Mouse (Mus musculus) cerebellum, adult 18-20 months (tissue): ENCODE measurements around the gene Anxa4.

Experiments used
- DNase-seq, 2 experiments: peaks; one replicate each; pipeline ENCODE4 v3.0.0; 2021

Gene Anxa4

GRCm38 (mm10) chr6:86793021-86793815 lies at the start of gene Anxa4:
TSS of gene Anxa4 (minus strand) at chr6:86793584.
- DNase-seq: peak; percentile 44 to 45

GRCm38 (mm10) chr6:86841949-86842348 lies 48.6 kb upstream of the Anxa4 start:
- no peak for DNase-seq

- no peak for DNase-seq
Observed at GRCm38 (mm10) chr6:86839089-86839488, 45.7 kb upstream of the Anxa4 start.

DNA sequence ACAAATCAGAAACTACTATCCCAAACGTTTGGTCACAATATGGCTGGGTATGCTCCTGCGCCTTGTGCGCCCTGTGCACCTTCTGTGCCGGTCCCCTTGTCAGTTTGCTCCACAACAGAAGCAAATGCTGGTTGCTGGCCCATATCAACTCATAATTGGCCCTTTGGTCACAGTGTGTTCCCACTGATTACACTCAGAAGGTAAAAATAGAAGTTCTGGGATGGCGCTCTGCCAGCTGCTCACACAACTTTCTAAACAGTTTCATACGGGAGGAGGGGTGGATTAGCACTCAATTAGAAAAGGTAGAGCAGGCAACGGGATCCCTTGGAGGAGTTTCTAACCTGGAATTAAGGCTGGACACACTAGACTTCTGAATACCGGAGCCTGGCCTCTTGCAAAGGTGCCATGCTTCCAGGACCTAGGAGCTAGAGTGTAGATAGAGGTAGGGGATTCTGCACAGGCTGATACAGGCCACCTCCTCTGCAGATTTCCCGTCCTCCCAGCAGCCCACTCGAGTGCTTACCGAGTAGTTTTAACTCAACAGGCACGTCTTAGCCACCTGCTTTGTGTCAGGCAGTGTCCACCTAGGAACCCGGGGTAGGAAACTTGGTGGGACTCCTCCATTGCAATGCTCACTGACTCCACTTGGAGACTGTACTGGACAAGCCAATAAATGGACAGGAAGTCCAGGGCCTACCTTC lies 39.6 kb upstream of the Anxa4 start:
- no peak for DNase-seq

- no peak for DNase-seq
Observed at GRCm38 (mm10) chr6:86830738-86831500, 37.5 kb upstream of the Anxa4 start.

DNA sequence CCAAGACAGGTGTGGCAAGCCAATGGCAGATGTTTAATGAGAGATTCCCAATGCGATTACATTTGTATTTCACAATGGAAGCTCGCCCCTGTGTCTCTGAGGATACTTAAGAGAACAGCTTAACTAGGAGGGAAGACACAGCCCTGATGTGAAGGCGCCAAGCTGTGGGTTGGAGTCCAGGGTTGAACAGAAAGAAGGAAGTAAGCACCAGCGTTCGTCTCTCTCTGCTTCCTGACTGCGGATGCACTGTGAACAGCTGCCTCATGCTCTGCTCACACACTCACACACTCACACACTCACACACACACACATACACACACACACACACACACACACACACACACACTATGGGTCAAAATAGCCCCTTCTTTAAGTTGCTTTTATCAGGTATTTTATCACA lies 36.4 kb upstream of the Anxa4 start:
- DNase-seq: no peak

DNA sequence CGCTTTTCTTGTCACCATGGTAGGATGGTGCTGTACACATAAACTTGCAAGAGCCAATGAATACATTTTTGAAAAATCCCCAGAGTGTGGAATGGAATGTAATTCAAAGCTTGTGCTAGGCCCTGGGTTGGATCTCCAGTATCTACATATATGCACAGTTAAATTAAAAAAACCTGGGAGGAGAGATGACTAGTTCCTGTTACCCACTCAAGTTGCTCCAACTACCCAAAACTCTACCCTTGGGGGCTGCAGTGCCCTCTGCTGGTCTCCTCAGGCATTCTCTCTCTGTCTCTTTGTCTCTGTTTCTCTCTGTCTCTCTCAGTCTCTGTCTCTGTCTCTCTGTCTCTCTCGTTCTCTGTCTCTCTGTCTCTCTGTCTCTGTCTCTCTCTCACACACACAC lies 34.0 kb upstream of the Anxa4 start:
- DNase-seq: no peak

- DNase-seq: no peak
Observed at GRCm38 (mm10) chr6:86824401-86824800, 31.0 kb upstream of the Anxa4 start.

- DNase-seq: peak; percentile 38 to 41
Observed at GRCm38 (mm10) chr6:86823824-86824223, 30.4 kb upstream of the Anxa4 start.

GRCm38 (mm10) chr6:86823051-86823431 lies 29.7 kb upstream of the Anxa4 start:
- no peak for DNase-seq

- DNase-seq: peak; percentile 83 to 91
Observed at GRCm38 (mm10) chr6:86822285-86823050, 29.1 kb upstream of the Anxa4 start.

GRCm38 (mm10) chr6:86820690-86821089 lies 27.3 kb upstream of the Anxa4 start:
- peak in 1 of 2 experiments; percentile 35 for DNase-seq

DNA sequence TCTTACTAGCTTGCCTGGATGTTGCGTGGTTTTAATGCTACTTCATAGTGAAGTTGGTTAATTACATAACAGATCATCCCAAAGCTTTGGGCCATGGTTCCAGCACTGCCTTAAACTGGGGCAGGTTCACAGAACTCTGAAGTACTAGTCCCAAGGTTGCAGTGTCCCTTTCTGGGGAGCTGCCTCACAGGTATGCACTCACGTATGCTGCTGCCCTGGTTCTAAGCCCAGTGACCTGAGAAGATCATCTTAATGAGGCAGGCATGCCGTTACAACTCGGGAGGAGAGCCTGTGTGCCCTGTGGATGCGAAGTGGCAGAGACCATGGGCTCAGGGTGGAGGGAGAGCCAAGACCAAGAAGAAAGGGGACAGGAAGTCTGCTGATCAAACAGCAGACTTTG lies 26.5 kb upstream of the Anxa4 start:
- no peak for DNase-seq

DNA sequence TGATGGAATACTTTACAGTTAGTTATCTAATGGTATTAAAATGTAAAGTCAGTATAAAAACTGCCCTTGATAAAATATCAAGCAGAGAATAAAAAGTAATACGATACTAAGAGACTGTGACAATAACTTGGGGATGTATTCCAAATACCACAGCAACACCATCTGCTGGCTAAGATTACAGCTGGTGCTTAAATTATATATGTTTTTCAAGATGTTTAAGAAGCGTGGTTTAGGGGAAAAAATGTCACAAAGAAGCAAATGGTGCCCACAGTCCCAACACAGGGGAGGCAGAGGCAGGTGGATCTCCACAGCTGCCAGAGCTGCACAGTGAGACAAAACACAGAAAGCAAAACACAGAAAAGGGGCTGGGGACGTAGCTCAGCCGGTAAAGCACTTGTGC lies 25.5 kb upstream of the Anxa4 start:
- no peak for DNase-seq

DNA sequence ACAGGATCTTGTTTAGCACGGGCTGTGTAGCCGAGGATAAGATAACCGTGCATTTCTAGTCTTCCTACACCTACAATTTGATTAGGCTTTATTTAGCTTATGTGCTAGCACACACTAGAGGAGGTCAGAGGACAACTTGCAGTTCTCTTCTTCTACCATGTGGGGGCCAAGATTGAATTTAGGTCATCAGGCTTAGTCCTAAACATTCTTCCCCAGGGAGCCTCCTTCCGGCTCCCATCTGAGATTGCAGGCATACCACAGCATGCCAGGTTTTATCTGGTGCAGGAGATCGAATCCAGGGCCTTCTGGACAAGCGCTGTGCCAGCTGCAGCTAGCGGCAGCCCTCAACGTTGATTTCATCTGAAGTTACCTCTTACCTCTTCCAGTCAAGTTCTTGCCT lies 23.2 kb upstream of the Anxa4 start:
- peak; percentile 48 to 56 for DNase-seq

DNA sequence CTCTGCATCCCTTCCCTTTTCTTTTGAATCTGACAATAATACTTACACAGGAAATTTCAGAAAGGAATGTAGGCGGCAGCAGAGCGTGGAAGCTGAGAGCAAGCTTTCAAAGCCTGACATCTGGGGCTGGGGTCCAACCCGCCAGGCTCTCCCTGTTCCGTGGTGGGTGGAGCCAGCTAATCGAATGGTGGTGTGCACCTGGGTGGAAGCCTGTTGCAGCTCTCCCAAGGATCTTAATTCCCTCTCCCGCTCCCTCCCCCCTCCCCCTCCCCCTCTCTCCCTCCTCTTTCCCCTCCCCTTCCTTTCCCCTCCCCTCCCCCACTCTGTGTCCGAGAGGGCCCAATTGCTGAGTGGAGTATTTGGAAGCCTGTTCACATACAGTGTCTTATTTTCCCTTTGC lies 22.1 kb upstream of the Anxa4 start:
- DNase-seq: peak in 1 of 2 experiments; percentile 20

GRCm38 (mm10) chr6:86814926-86815325 lies 21.5 kb upstream of the Anxa4 start:
- DNase-seq: peak; percentile 39 to 55

- peak; percentile 48 to 69 for DNase-seq
Observed at GRCm38 (mm10) chr6:86813341-86813740, 20.0 kb upstream of the Anxa4 start.

GRCm38 (mm10) chr6:86812919-86813318 lies 19.5 kb upstream of the Anxa4 start:
- no peak for DNase-seq

DNA sequence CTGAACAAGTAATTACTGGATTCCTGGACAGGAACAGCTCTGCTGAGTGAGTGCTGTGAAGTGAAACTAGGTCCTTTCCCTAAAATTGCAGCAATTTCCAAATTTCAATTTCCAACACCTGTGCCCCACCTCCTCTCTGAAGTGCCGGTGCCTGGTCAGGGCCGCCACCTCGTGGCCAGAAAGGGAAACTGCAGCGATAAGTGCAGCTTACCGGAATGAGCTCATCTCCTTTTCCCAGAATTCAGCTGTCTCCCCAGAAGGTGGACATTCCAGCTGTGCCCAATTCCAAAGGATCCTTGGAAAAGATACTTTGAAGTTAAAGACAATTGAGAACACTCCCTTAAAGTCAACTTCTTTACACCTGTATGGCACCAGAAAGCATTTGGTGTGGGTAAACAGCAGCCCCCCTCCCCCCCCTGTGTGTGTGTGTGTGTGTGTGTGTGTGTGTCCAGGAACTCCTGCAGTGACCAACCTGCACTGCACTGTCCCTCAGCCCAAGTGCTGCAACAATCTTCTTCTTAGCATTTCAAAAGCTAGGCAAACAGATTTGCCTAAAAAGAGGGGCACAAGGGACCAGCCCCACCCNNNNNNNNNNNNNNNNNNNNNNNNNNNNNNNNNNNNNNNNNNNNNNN lies 13.2 kb upstream of the Anxa4 start:
- peak; percentile 79 to 84 for DNase-seq

- no peak for DNase-seq
Observed at GRCm38 (mm10) chr6:86804646-86805045, 11.3 kb upstream of the Anxa4 start.

DNA sequence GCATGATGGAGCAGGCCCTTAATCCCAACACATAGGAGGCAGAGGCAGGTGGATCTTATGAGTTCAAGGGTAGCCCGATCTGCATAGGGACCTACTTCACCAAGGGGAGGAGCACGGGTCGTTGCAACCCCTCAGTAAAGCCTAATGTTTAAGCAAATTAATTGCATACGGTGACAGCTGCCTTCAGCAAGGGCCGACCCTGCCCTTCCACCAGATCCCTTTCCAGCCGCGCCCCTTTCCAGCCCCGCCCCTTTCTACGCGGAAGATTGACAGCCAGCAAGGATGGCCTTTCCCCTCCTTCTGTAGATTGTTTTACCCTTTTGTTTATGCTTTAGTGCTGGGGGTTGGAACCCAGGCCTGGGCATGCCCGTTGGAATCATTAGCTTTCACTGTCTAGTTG lies 8.0 kb upstream of the Anxa4 start:
- no peak for DNase-seq
